Mouse (Mus musculus) C2C12 (cell line): ENCODE results near the gene Eefsec.

Experiments
- CEBPB ChIP-seq: IDR thresholded peaks from one replicate; pipeline ENCODE4 v1.6.1; 2011; ENCODE audit warnings: low read depth, mild to moderate bottlenecking, control low read depth, moderate library complexity
- CTCF ChIP-seq: IDR thresholded peaks from one replicate; pipeline ENCODE4 v1.5.1; 2011; ENCODE audit not compliant: control insufficient read depth, insufficient read depth, insufficient read length
- MYOD1 ChIP-seq: IDR thresholded peaks from one replicate; pipeline ENCODE4 v1.6.1; 2011; ENCODE audit warnings: low read depth; ENCODE audit not compliant: control insufficient read depth, insufficient read length
- USF1 ChIP-seq: IDR thresholded peaks from one replicate; pipeline ENCODE4 v1.6.1; 2011; ENCODE audit warnings: low read depth, mild to moderate bottlenecking, control low read depth, moderate library complexity

DNA sequence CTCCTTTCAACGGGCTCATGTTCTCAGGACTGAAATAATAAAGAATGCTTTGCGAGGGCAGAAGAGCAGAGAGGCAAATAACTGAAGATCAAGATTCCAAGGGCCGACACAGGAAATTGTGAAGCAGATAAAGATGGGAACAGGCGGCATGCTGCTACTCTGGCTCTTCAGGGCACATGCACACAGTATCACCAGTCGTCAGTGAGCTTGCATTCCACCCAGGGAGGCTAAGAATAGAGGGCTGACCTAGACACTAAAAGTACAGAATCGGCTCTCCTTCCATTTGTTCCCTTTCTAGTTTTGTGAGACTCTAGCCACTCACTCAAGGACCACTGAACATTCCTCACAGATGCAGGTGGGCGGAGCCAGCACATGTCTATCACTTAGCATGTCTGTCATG, 145.1 kb downstream of the Eefsec start:
- TF ChIP-seq CTCF = no peak
- TF ChIP-seq MYOD1 = no peak
- TF ChIP-seq CEBPB = no peak
- no peak for TF ChIP-seq USF1
